Mouse (Mus musculus): ENCODE results near the gene Xrcc1. TPM values are rescaled to one million over a fixed set of nuclear protein-coding genes. Genes with fewer than 3 reads are reported as not detected.
A peak's percentile ranks its signal among the peaks of the same experiment; 100 is the strongest.

Xrcc1 gene
- total and polyA plus RNA-seq, 2 experiments = 4.8 to 17.1 TPM

DNA sequence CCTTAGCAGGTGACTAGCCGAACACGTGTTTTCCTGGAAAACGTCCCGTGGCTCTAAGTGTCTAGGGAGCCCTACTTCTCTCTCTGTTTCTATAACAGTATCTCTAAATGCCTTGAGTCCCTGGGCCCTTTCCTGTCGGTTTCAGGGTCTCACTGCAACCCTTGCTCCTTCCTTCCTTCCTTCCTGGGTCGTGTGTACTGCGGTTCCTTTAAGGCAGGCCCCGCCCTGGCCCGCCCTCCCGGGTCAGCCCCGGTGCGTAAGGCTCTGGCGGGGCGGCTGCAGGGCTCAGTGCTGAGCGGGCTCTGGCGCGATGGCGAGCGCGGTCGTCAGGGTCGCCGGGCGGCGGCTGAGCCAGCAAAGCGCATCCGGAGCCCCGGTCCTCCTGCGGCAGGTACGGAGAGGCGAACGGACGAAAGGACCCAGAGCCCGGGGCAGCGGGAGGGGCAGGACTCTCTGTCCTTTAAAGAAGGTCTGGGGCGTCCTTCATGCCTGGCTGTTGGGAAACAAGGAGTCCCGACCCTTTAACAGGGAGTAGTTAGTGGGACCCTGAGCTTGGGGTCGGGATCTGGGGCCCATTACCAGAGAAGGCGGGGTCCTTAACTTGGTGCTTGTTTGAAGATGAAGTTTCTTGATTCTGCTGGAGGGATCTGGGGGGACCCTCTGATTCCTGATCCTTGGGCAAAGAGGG lies 47.7 kb downstream of the Xrcc1 start:
- H3K27me3 ChIP-seq (ENCODE audit: control insufficient read depth, insufficient read depth, low read length) = no peaks in the 10 kb centered on the region
- TF ChIP-seq CTCF (IDR thresholded peaks at IDR 0.05; ENCODE audit: low read depth, low read length) (no peak), POLR2A (IDR thresholded peaks at IDR 0.05; ENCODE audit: extremely low read depth, insufficient read depth, low read length) (peak; percentile 81)
- peak overlapping the region; percentile 91 for H3K4me3 ChIP-seq (ENCODE audit: insufficient read depth, low read depth, low read length)
- H3K27ac ChIP-seq (replicated peaks; ENCODE audit: insufficient read depth, low read depth, low read length) = peak overlapping the region; percentile 68
- H3K9ac ChIP-seq (ENCODE audit: low read depth, low read length) = peak overlapping the region; percentile 88
- no peaks in the 10 kb centered on the region for H3K36me3 ChIP-seq (ENCODE audit: control insufficient read depth, insufficient read depth, low read length)
- peaks cover 4% of the 10 kb centered on the region; the same call in 1 of the 2 replicates for H3K79me2 ChIP-seq (ENCODE audit: control insufficient read depth, insufficient read depth, low read length)
- 2% methylated on average over 39 of the region's 39 CpGs for WGBS
- peak; percentile 58 for DNase-seq (ENCODE audit: extremely low read depth, low read depth, low spot score)
- H3K4me1 ChIP-seq (ENCODE audit: control insufficient read depth, insufficient read depth, low read length) = peaks cover 16% of the 10 kb centered on the region

DNA sequence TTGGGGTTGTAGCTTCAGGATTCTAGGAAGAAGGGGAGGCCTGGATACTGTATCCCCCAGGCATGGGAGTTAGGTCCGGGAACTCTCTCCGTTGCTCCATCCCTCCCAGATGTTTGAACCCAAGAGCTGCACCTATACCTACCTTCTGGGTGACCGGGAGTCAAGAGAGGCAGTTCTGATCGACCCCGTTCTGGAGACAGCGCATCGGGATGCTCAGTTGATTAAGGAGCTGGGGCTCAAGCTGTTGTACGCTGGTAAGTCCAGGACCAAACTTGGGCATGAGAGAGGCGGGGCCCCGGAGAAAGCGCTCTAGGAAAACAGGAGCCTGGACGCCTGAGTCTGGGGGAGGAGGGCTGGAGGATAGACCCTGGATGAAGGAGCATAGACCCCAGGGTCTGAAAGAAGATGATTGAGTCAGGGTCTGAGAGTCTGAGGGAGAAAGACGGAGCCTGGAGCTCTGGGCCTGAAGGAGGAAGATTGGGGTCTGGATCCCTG lies 48.3 kb downstream of the Xrcc1 start:
- peaks cover 4% of the 10 kb centered on the region; the same call in 1 of the 2 replicates for H3K79me2 ChIP-seq (ENCODE audit: control insufficient read depth, insufficient read depth, low read length)
- peak overlapping the region; percentile 91 for H3K4me3 ChIP-seq (ENCODE audit: insufficient read depth, low read depth, low read length)
- H3K27ac ChIP-seq (replicated peaks; ENCODE audit: insufficient read depth, low read depth, low read length) = no peak overlapping the region
- peaks cover 20% of the 10 kb centered on the region for H3K4me1 ChIP-seq (ENCODE audit: control insufficient read depth, insufficient read depth, low read length)
- peak overlapping the region; percentile 88 for H3K9ac ChIP-seq (ENCODE audit: low read depth, low read length)
- H3K27me3 ChIP-seq (ENCODE audit: control insufficient read depth, insufficient read depth, low read length) = no peaks in the 10 kb centered on the region
- no peak for DNase-seq (ENCODE audit: extremely low read depth, low read depth, low spot score)
- H3K36me3 ChIP-seq (ENCODE audit: control insufficient read depth, insufficient read depth, low read length) = no peaks in the 10 kb centered on the region
- 16% methylated on average over 13 of the region's 13 CpGs for WGBS
- TF ChIP-seq CTCF (IDR thresholded peaks at IDR 0.05; ENCODE audit: low read depth, low read length) (no peak), POLR2A (IDR thresholded peaks at IDR 0.05; ENCODE audit: extremely low read depth, insufficient read depth, low read length) (no peak)

DNA sequence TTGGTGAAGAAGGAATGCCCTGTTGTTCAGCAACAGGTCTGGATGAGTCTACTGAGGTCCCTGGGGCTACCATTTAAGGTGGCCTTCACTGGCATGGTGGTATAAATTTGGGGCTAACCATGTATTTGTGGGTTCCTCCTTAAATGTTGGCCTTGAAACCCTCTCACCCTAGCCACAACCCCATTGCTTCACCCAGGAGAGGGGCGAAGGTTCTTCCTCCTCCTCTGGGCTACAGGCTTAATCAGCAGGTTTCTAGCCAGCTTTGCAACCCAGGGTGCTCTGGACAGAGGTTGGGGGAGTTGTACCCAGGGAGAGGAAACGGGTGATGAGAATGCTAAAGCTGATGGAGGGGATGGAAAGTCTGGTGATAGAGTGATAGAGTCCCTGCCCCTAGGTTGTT lies 49.4 kb downstream of the Xrcc1 start:
- H3K27me3 ChIP-seq (ENCODE audit: control insufficient read depth, insufficient read depth, low read length) = no peaks in the 10 kb centered on the region
- H3K79me2 ChIP-seq (ENCODE audit: control insufficient read depth, insufficient read depth, low read length) = peaks cover 4% of the 10 kb centered on the region; the same call in 1 of the 2 replicates
- no peaks in the 10 kb centered on the region for H3K36me3 ChIP-seq (ENCODE audit: control insufficient read depth, insufficient read depth, low read length)
- H3K4me3 ChIP-seq (ENCODE audit: insufficient read depth, low read depth, low read length) = no peak overlapping the region
- H3K27ac ChIP-seq (replicated peaks; ENCODE audit: insufficient read depth, low read depth, low read length) = no peak overlapping the region
- TF ChIP-seq POLR2A (IDR thresholded peaks at IDR 0.05; ENCODE audit: extremely low read depth, insufficient read depth, low read length) (no peak), CTCF (IDR thresholded peaks at IDR 0.05; ENCODE audit: low read depth, low read length) (no peak)
- H3K4me1 ChIP-seq (ENCODE audit: control insufficient read depth, insufficient read depth, low read length) = peaks cover 22% of the 10 kb centered on the region
- no peak for DNase-seq (ENCODE audit: extremely low read depth, low read depth, low spot score)
- 22% methylated on average over 2 of the region's 2 CpGs for WGBS
- no peak overlapping the region for H3K9ac ChIP-seq (ENCODE audit: low read depth, low read length)

DNA sequence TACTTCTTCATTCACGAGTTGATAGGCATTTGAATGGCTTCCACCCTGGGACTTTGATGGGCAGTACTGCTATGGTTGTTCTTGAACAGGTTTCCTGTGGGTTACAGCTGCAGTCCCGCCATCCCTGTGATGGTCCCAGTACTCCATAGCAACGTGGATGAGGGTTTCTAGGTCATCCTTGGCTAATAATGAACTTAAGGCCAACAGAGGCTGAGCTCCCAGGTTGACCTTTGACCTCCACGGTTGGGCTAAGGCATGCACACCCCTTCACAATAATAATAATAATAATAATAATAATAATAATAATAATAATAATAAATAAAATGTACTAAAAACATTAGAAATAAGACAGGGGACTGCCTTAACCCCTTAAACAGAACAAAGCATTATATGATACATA lies 52.0 kb downstream of the Xrcc1 start:
- WGBS = 25% methylated on average over 4 of the region's 4 CpGs
- H3K4me3 ChIP-seq (ENCODE audit: insufficient read depth, low read depth, low read length) = no peak overlapping the region
- no peaks in the 10 kb centered on the region for H3K36me3 ChIP-seq (ENCODE audit: control insufficient read depth, insufficient read depth, low read length)
- no peak overlapping the region for H3K9ac ChIP-seq (ENCODE audit: low read depth, low read length)
- no peaks in the 10 kb centered on the region for H3K27me3 ChIP-seq (ENCODE audit: control insufficient read depth, insufficient read depth, low read length)
- H3K79me2 ChIP-seq (ENCODE audit: control insufficient read depth, insufficient read depth, low read length) = peaks cover 4% of the 10 kb centered on the region; the same call in 1 of the 2 replicates
- peaks cover 22% of the 10 kb centered on the region for H3K4me1 ChIP-seq (ENCODE audit: control insufficient read depth, insufficient read depth, low read length)
- H3K27ac ChIP-seq (replicated peaks; ENCODE audit: insufficient read depth, low read depth, low read length) = no peak overlapping the region
- DNase-seq (ENCODE audit: extremely low read depth, low read depth, low spot score) = peak; percentile 57
- TF ChIP-seq POLR2A (IDR thresholded peaks at IDR 0.05; ENCODE audit: extremely low read depth, insufficient read depth, low read length) (no peak), CTCF (IDR thresholded peaks at IDR 0.05; ENCODE audit: low read depth, low read length) (no peak)

DNA sequence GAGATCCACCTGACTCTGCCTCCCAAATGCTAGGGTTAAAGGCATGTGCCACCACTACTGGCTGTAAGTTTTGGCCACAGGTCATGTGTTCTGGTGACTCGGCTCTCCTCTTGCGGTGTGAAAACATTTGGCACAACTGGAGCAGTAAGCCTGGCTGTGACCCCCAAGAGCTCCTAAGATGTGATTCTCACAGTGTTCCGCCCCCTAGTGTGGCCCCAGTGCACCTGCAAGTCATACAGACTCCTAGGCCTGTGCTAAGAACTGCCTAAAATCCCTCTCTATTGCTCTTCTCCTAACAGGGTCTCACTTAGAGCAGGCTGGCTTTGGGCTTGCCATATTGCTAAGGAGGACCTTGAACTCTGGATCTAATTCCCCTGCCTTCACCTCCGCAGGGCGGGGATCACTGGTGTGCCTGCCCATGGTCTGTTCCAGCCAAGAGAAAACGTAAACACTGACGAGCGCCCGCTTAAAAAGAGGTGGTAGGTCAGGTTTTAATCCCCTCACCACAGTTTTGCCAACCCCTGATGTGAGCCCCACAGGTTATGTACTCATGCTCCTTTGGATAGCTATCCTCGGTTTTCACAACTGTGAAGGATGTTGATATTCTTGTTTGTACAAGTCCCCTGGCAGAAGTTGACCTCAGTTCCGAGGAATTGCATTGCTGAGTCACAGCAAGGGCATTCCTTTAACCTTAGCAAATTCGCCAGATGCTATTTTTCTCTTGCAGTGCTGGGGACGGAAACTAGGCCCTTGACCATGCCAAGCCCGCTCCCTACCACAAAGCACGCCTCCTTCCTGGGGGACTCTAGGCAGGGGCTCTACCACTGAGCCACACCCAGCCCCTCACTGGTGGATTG lies 53.4 kb downstream of the Xrcc1 start:
- H3K4me1 ChIP-seq (ENCODE audit: control insufficient read depth, insufficient read depth, low read length) = peaks cover 20% of the 10 kb centered on the region
- no peak overlapping the region for H3K4me3 ChIP-seq (ENCODE audit: insufficient read depth, low read depth, low read length)
- H3K36me3 ChIP-seq (ENCODE audit: control insufficient read depth, insufficient read depth, low read length) = no peaks in the 10 kb centered on the region
- DNase-seq (ENCODE audit: extremely low read depth, low read depth, low spot score) = peak; percentile 78
- TF ChIP-seq CTCF (IDR thresholded peaks at IDR 0.05; ENCODE audit: low read depth, low read length) (peak; percentile 47; the same call in 1 of the 2 replicates), POLR2A (IDR thresholded peaks at IDR 0.05; ENCODE audit: extremely low read depth, insufficient read depth, low read length) (no peak)
- peak overlapping the region; percentile 95 for H3K27ac ChIP-seq (replicated peaks; ENCODE audit: insufficient read depth, low read depth, low read length)
- peak overlapping the region; percentile 24 for H3K9ac ChIP-seq (ENCODE audit: low read depth, low read length)
- WGBS = 26% methylated on average over 15 of the region's 15 CpGs
- H3K79me2 ChIP-seq (ENCODE audit: control insufficient read depth, insufficient read depth, low read length) = no peaks in the 10 kb centered on the region
- H3K27me3 ChIP-seq (ENCODE audit: control insufficient read depth, insufficient read depth, low read length) = no peaks in the 10 kb centered on the region
